Mouse (Mus musculus) Muller cell, postnatal 12 days (primary cell): Measurements from ENCODE around the gene Dlx1.

Source experiments
- DNase-seq: peaks from one replicate; pipeline ENCODE4 v3.0.0-alpha.2; 2015; ENCODE audit errors: inconsistent ontology term

Gene Dlx1

GRCm38 (mm10) chr2:71545882-71546639 lies 18.1 kb downstream of the Dlx1 start:
- peak; percentile 59 for DNase-seq

DNA sequence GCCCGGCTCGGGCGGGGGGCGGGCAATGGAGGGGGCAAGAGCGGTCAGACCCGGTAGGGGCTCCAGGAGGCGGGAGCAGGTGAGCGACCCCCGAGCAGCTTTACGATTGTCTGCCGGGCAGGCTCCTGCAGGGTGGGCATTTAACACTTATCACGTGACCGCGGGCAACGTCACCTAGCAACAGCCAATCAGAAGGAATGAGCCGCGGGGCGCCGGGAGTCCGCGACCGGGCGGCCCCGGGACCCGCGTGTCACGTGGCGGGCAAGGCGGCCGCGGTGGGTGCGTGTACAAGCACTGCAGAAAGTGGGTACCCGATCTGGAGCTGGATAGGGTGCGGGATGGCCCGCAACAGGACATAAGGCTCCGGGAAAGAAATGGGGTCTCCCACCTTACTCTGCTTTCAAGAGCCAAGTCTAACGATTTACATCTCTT lies 18.7 kb downstream of the Dlx1 start, which contains the start of gene Dlx2:
Gene Dlx2 (minus strand): TSS at position 115 of the 432 bp plus-strand sequence.
- peak; percentile 70 for DNase-seq

DNA sequence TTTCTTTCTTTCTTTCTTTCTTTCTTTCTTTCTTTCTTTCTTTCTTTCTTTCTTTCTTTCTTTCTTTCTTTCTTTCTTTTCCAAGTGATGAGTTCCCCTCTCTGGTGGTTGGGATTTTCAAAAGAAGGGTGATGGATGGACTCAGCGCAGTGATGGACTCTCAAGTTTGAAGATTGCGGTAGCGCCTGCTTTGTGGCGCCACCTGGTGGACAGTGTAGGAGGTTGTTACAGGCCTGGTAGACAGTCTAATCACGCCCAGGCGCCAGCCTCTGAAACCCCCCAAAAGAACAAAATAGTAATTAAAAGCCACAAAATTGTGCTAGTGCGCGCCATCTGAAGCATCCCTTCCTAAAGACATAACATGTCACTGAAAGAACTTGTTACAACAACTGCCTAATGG lies 19.9 kb downstream of the Dlx1 start:
- DNase-seq = peak; percentile 63

GRCm38 (mm10) chr2:71550330-71550729 lies 22.4 kb downstream of the Dlx1 start:
- no peak for DNase-seq

- DNase-seq = no peak
These were observed 23.8 kb downstream of the Dlx1 start for GRCm38 (mm10) chr2:71551704-71552103.

- DNase-seq = no peak
These were observed 28.2 kb downstream of the Dlx1 start for GRCm38 (mm10) chr2:71556071-71556470.

DNA sequence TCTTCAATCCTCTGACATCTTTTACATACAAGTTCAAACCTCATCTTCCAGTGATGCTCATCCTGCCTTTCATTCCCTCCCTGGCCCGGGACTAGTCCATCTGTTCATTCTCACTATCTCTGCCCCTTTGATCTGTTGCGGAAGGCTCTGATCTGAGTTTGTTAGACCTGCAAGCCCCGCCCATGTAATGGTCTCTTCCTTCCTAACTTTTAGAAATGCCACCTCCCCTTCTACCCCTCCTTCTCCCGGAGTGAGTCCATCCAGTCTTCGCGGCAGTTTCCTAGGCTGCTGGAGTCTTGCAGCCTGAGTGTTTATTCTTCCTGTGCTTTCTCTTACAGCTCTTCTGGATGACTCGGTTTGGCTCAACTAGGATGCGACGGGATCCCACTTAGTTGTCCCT lies 38.6 kb downstream of the Dlx1 start:
- DNase-seq = no peak

DNA sequence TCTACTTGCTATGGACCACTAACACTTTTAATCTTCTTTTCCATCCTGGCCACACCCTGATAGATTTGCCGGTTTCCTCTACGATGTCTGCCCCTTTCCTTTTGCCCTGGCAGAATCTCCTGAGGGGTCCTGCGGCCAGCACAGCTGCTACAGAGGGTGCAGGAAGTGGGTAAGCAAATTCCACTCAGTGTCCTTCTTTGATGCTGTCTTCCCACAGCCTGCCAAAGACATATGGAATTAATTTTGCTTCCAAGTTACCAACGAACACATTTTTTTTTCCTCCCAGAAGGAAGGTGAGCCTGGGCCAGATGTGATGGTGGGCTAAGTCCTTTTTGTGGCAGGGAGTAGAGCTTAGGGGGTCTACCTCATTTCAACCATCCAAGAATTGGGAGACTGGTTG lies 45.8 kb downstream of the Dlx1 start:
- no peak for DNase-seq

DNA sequence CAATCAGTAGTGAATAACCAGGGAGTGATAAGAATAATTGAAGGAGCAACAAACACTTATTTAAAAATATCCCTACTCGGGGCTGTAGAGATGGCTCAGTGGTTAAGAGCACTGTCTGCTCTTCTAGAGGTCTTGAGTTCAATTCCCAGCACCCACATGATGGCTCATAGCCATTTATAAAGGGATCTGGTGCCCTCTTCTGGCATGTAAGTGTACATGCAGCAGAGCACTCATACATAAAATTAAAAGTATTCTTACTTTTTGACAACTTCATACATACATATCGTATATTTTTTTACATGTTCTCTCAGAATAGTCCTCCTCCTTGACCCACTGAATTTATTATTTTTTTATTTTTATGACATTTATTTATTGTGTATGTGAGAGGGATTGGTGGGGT lies 49.1 kb downstream of the Dlx1 start:
- DNase-seq = no peak

- peak; percentile 77 for DNase-seq
These were observed 52.9 kb downstream of the Dlx1 start for GRCm38 (mm10) chr2:71580632-71581466.

DNA sequence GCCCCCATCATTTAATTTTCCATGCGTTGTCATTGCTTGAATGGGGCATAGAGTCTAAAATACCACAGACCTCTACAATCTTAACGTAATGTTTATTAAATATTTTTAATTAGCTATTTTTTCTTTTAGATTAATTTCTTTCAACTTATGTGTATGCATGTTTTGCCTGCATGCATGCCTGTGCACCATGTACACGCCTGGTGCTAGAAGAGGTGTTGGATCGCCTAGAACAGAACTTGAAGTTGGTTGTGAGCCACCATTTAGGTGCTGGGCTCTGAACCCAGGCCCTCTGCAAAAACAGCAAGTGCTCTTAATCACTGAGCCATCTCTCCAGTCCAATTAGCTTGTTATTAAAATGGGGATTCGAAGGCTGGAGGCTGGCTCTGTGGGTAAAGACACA lies 53.6 kb downstream of the Dlx1 start:
- DNase-seq = no peak
